Mouse (Mus musculus) liver, postnatal 0 days (tissue): ENCODE measurements at regions not wholly inside any gene's neighbourhood (a gene's known extent, or its start where the extent isn't known, plus 50 kb on each side); places are given as distances from the start of the nearest gene placed in this dataset.
A peak's percentile ranks its signal among the peaks of the same experiment; 100 is the strongest.

ENCODE experiments used
- ATAC-seq: fragments of 200-750 bp; cut with Nextera tagmentation; 2 replicates; pipeline ENCODE4 v1.8.0; 2017; ENCODE audit warnings: mild to moderate bottlenecking, moderate library complexity
- DNase-seq: peaks from one replicate; pipeline ENCODE4 v3.0.0-alpha.2; 2016
- H3K27ac ChIP-seq: fragments of 300-500 bp; sonication (generic); 2 replicates; pipeline ENCODE4 v1.5.1; 2014; ENCODE audit warnings: antibody characterized with exemption, moderate library complexity, mild to moderate bottlenecking, low read depth
- H3K27me3 ChIP-seq: fragments of 300-500 bp; sonication (generic); 2 replicates; pipeline ENCODE4 v1.6.1; 2014; ENCODE audit warnings: low read length, control low read depth, mixed read lengths; ENCODE audit not compliant: insufficient read depth
- H3K36me3 ChIP-seq: fragments of 300-500 bp; sonication (generic); replicated peaks from 2 replicates; pipeline ENCODE4 v1.6.1; 2014; ENCODE audit warnings: mild to moderate bottlenecking, control low read depth, low read length, moderate library complexity, mixed read lengths; ENCODE audit not compliant: insufficient read depth
- H3K4me1 ChIP-seq: fragments of 300-500 bp; sonication (generic); 2 replicates; pipeline ENCODE4 v1.6.1; 2014; ENCODE audit warnings: antibody characterized with exemption, mild to moderate bottlenecking, control low read depth; ENCODE audit not compliant: insufficient read depth
- H3K4me2 ChIP-seq: fragments of 300-500 bp; sonication (generic); 2 replicates; pipeline ENCODE4 v1.6.1; 2014; ENCODE audit warnings: low read depth, mild to moderate bottlenecking, low read length, moderate library complexity, mixed read lengths
- H3K4me3 ChIP-seq: fragments of 300-500 bp; sonication (generic); 2 replicates; pipeline ENCODE4 v1.5.1; 2014; ENCODE audit warnings: low read depth, low read length
- H3K9ac ChIP-seq: fragments of 300-500 bp; sonication (generic); replicated peaks from 2 replicates; pipeline ENCODE4 v1.6.1; 2014; ENCODE audit warnings: mild to moderate bottlenecking, moderate library complexity
- H3K9me3 ChIP-seq: fragments of 300-500 bp; sonication (generic); 2 replicates; pipeline ENCODE4 v1.6.1; 2016; ENCODE audit warnings: mild to moderate bottlenecking, control low read depth, low read length, mixed read lengths
- CTCF ChIP-seq: sonication (generic); IDR thresholded peaks from 2 replicates; pipeline ENCODE4 v1.5.1; 2016; ENCODE audit warnings: antibody characterized with exemption, low read depth
- EP300 ChIP-seq: IDR thresholded peaks from 2 replicates; pipeline ENCODE4 v1.6.1; 2016; ENCODE audit warnings: antibody characterized with exemption, low read depth, mild to moderate bottlenecking
- WGBS: fragments of 180-500 bp; shearing (Covaris S2); extraction: QIAGEN DNeasy Blood & Tissue Kit; methylation state at CpG from one replicate; pipeline ENCODE4 v1.1.7; 2014; ENCODE audit not compliant: insufficient replicate concordance; 5-methylcytosine and 5-hydroxymethylcytosine counted together

DNA sequence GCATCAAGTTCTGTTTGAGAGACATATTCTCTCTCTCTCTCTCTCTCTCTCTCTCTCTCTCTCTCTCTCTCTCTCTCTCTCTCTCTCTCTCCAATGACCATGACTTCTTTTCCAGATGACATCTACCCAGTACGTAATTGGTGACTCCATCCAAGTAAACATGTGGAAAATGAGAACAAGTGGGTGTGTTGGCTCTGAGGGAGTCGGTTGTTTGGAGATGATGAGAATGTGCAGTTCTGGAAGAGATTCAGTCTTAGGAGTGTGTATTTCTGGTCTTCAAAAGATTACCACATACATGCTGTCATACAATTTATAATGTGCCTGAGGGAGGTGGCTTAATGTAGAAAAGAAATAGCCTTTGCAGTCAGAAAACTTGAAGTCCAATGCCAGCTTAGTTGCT lies 175.3 kb upstream of the Gm12728 start:
- 80% methylated on average over 2 of the region's 2 CpGs for WGBS
- Histone ChIP-seq H3K4me1 (no peaks in the 10 kb centered on the region), H3K9ac (no peak overlapping the region), H3K27me3 (no peaks in the 10 kb centered on the region), H3K4me2 (no peak overlapping the region), H3K4me3 (no peak overlapping the region), H3K9me3 (no peaks in the 10 kb centered on the region), H3K36me3 (no peaks in the 10 kb centered on the region), H3K27ac (no peak overlapping the region)
- DNase-seq: no peak
- ATAC-seq: no peak
- no peak for TF ChIP-seq EP300
- no peak for TF ChIP-seq CTCF

DNA sequence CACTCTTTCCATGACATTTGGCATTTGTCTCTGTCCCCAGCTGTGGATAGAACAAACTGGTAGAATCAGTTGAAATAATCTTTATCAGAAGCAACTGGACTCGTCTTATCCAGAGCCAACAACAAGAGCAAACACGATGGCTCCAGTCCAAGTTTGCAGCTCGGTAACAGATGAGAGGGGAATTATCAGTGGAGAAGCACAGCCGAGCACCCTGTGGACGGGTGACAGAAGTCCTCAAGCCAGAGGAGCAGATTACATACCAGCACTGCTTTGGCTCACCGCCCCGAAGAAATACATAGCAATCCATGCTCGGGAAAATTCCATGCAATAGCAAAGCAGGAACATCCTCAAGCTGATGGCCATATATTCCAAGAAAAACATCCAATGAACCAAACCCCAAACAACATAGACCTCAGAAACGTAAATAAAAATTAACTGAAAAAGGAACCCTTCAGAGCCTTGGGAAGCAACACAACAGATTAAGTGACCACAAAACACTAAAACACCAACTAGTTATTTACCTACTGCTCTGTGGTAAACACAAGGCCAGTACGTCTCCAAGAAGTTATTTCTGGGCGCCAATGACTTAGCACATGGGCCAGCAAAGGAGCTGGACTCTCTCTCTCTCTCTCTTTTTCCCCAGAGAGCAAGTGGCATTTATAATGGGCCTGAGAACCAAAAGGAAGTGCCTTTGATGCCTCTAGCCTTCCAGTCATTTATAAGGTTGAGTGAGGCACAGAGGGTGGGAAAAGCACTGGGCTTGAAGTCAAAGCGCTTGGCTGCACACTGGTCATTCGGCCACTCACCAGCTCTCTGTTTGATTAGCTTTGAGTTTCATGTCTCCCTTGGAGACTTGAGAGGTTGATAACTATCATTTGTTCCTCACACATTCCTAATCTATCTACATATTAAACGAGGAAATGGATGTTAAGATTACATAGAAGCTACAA lies 163.0 kb upstream of the Gm12728 start:
- no peaks in the 10 kb centered on the region for H3K36me3 ChIP-seq
- H3K4me1 ChIP-seq: no peaks in the 10 kb centered on the region
- no peak for ATAC-seq
- TF ChIP-seq EP300 (no peak), CTCF (no peak)
- WGBS: 66% methylated on average over 14 of the region's 14 CpGs
- H3K27me3 ChIP-seq: no peaks in the 10 kb centered on the region
- no peak overlapping the region for H3K9ac ChIP-seq
- no peak overlapping the region for H3K4me2 ChIP-seq
- H3K9me3 ChIP-seq: no peaks in the 10 kb centered on the region
- H3K4me3 ChIP-seq: no peak overlapping the region
- no peak for DNase-seq
- H3K27ac ChIP-seq: no peak overlapping the region

DNA sequence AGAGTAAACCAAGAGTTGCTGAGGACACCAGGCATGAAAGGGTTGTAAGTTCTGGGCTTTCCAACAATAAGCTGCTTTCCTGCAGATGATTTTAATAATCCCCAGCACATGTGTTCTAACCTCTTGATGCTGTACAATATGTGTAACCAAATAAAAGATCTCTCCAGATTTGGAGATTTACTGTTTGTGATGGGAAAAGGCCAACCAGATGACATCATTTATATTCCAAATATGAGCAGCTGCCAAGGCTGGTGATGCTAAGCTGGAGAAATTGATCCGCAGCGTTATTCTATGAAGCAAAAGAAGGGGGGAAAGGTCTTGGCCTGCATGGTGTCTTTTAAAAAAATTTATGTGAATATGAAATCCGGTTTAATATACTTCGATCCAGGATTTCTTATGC lies 160.1 kb upstream of the Gm12728 start:
- Histone ChIP-seq H3K9me3 (no peaks in the 10 kb centered on the region), H3K27me3 (no peaks in the 10 kb centered on the region), H3K27ac (no peak overlapping the region), H3K9ac (no peak overlapping the region), H3K4me2 (no peak overlapping the region), H3K36me3 (no peaks in the 10 kb centered on the region), H3K4me3 (no peak overlapping the region), H3K4me1 (no peaks in the 10 kb centered on the region)
- DNase-seq (no peak), ATAC-seq (no peak)
- WGBS: 76% methylated on average over 4 of the region's 4 CpGs
- TF ChIP-seq CTCF: no peak
- TF ChIP-seq EP300: no peak

DNA sequence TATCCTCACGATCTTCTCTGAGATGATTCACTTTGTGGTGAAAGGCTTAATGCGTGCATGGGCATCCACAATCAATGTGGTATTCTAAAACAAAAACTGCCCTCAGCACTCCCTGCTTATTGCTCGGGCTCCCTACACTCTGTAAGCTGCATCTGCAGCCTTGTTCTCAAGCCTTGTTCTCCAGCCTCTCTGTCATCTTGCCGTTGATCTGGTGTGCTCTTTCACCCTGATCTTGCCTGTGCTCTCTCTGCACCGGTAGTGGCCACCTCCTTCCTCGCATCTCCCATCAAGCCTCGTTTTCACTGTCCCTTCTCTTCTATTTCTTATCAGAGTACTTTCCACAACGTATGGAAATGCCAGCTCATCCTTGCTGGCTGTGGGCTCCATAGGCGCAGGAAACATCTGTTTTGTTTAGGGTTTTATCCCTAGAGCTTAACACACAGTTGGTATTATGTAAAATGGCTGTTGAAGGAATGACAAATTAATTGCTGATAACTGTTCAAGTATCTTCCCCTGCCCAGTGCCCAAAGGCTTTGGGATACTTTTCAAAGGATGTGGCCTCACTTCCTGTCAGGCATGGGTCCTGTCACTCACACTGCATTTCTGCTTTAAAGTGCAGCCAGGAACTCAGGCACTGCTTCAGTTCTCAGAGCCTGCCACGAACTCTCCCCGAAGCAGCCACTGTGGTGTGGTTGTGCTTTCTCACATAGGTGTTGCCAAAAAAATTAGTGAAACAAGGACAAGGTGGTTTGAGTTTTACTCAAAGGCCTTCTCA lies 158.9 kb upstream of the Gm12728 start:
- no peaks in the 10 kb centered on the region for H3K27me3 ChIP-seq
- no peaks in the 10 kb centered on the region for H3K9me3 ChIP-seq
- no peak overlapping the region for H3K4me2 ChIP-seq
- 34% methylated on average over 11 of the region's 11 CpGs for whole genome bisulfite sequencing
- TF ChIP-seq CTCF (no peak), EP300 (no peak)
- H3K36me3 ChIP-seq: no peaks in the 10 kb centered on the region
- DNase-seq (no peak), ATAC-seq (no peak)
- no peak overlapping the region for H3K9ac ChIP-seq
- no peak overlapping the region for H3K27ac ChIP-seq
- no peak overlapping the region for H3K4me3 ChIP-seq
- no peaks in the 10 kb centered on the region for H3K4me1 ChIP-seq

DNA sequence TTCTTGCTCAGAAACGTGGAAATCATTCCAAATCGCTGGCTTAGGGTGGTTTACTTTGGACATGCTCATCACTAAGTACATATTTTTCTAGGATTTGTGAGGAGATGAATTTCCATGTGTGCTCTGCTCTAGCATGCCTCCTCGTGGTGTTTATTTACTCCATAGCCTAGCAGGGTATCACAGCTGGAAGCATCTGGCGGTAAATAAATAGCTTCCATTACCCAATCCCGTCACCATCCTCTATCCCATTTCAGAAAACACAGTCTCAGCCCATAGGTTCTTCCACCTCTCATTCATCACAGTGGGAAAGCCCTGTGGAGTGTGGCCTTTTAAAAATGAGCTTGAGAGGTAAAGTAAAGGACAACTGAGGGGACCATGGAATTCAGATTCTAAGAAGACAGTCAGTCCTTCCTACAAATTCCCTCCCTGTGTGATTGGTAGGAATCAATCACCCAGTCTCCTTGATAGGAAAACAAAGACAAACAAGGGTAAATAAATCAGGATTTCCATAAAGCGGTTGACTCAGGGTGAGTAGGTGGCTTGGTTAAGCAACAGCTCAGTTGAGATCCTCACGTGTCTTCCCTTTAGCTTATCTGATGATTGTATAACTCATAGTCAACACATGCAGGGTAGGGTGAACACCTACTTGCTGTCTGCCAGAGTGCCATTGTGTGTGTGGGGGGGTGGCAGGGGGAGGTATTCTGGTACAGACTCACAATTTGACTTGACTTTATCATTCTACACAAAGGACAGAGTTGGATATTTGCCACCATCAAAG lies 156.9 kb upstream of the Gm12728 start:
- Histone ChIP-seq H3K4me1 (no peaks in the 10 kb centered on the region), H3K4me3 (no peak overlapping the region), H3K9ac (no peak overlapping the region), H3K27me3 (no peaks in the 10 kb centered on the region), H3K9me3 (no peaks in the 10 kb centered on the region), H3K4me2 (no peak overlapping the region), H3K36me3 (no peaks in the 10 kb centered on the region), H3K27ac (no peak overlapping the region)
- no peak for DNase-seq
- 63% methylated on average over 7 of the region's 7 CpGs for WGBS
- peak; percentile 76 for ATAC-seq
- TF ChIP-seq EP300: no peak
- no peak for TF ChIP-seq CTCF

DNA sequence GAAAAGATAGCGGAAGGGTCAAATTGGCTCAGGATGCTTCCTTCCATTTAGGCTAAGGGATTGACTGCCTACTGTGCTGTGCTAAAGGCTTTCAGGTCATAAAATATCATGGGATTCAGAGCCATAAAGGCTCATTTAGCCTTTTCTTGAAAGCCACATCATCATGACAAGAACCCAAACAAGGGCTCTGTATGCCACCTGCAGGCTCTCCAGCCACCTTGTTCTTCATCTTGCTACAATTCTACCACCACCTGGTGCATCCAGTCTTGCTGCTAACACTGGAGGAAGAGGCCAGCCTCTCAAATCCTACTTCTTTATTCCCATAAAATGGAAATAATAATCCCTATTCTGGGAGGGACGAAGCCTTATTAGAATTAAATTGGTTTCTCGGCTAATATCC lies 155.9 kb upstream of the Gm12728 start:
- ATAC-seq (no peak), DNase-seq (no peak)
- Histone ChIP-seq H3K9me3 (no peaks in the 10 kb centered on the region), H3K4me2 (no peak overlapping the region), H3K9ac (no peak overlapping the region), H3K4me3 (no peak overlapping the region), H3K36me3 (no peaks in the 10 kb centered on the region), H3K27me3 (no peaks in the 10 kb centered on the region), H3K4me1 (no peaks in the 10 kb centered on the region), H3K27ac (no peak overlapping the region)
- TF ChIP-seq EP300 (no peak), CTCF (no peak)
- 81% methylated on average over 3 of the region's 3 CpGs for WGBS
